Mouse (Mus musculus) heart, embryonic 15.5 days (tissue): ENCODE data around the gene Tgm1. TPM values are rescaled to one million over a fixed set of nuclear protein-coding genes. Genes with fewer than 3 reads are reported as not detected.

Experiments used
- ATAC-seq: fragments of 200-750 bp; cut with Nextera tagmentation; replicated peaks from 2 replicates; pipeline ENCODE4 v1.8.0; 2017; ENCODE audit warnings: low read depth, moderate TSS enrichment; ENCODE audit not compliant: insufficient number of reproducible peaks, insufficient read depth, low FRiP score
- H3K27ac ChIP-seq: fragments of 300-500 bp; sonication (generic); 2 replicates; pipeline ENCODE4 v1.5.1; 2015; ENCODE audit warnings: mild to moderate bottlenecking, inconsistent platforms
- H3K27me3 ChIP-seq: fragments of 300-500 bp; sonication (generic); 2 replicates; pipeline ENCODE4 v1.6.1; 2015; ENCODE audit warnings: inconsistent platforms
- H3K36me3 ChIP-seq: fragments of 300-500 bp; sonication (generic); 2 replicates; pipeline ENCODE4 v1.6.1; 2015; ENCODE audit warnings: mild to moderate bottlenecking, inconsistent platforms
- H3K4me1 ChIP-seq: fragments of 300-500 bp; sonication (generic); replicated peaks from 2 replicates; pipeline ENCODE4 v1.6.1; 2015; ENCODE audit warnings: inconsistent platforms
- H3K4me2 ChIP-seq: fragments of 300-500 bp; sonication (generic); 2 replicates; pipeline ENCODE4 v1.6.1; 2015; ENCODE audit warnings: inconsistent platforms, mild to moderate bottlenecking, moderate library complexity
- H3K4me3 ChIP-seq: fragments of 300-500 bp; sonication (generic); 2 replicates; pipeline ENCODE4 v1.5.1; 2015; ENCODE audit warnings: mild to moderate bottlenecking, inconsistent platforms
- H3K9ac ChIP-seq: fragments of 300-500 bp; sonication (generic); 2 replicates; pipeline ENCODE4 v1.6.1; 2015; ENCODE audit warnings: mild to moderate bottlenecking, inconsistent platforms
- H3K9me3 ChIP-seq: fragments of 300-500 bp; sonication (generic); replicated peaks from 2 replicates; pipeline ENCODE4 v1.6.1; 2016; ENCODE audit warnings: inconsistent platforms
- WGBS: fragments of 180-500 bp; shearing (Covaris S2); methylation state at CpG from one replicate; pipeline ENCODE4 v1.1.7; 2015; ENCODE audit warnings: mixed read lengths; 5-methylcytosine and 5-hydroxymethylcytosine counted together
- polyA plus RNA-seq: library from polyadenylated mRNA; unstranded; fragments of >200 nt; fragmentation: Nextera tagmentation; extraction: Ambion mirVana; gene quantifications from 2 replicates; pipeline ENCODE4 v1.2.1, GENCODE M21; 2015

The Tgm1 gene
- polyA plus RNA-seq, 1 experiment from 2014 or later, result 0.20 TPM

DNA sequence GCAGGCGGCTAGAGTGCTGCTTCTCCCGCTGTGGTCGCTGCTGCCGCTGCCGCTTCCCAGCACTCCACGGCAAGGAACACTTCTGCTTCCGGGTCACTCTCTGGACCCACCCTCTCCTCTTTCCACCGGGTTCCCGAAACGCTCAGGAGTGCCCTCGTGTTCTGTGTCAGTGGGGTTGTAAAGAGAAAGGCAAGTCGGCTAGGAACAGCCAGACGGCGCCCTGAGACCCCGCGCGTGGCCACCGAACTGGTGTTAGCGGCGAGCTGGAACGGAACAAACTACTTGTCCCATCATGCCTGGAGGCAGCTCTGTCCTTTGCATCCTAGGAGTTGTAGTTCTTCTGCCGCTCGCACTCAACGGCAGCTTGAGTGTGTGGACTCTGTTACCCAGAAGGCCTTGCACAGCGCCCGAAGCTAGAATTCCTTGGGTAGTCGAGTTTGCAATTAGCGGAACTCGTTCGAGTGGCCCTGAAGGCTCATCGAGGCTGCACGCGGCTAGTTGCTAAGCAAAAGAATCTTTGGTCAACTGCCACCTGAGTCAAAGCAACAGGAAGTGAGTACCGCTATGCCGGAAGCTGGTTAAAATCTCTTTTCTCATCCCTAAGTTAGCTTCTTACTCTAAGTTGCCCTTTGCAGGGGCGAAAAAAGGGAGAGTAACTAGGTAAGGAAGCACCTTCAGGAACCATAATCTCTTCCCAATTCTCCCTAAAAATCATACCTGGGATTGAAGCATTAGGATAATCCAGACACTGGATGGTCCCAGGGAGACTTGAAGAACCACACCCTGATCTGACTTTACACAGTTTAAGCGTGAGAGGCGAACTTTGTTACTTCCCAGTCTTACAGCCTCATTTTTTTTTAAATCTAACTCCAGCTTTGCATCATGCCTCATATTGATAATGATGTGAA is 41.6 kb downstream of the Tgm1 start, which contains the start of the genes Gmpr2 and Nedd8:
Gene Gmpr2 (plus strand): TSS at position 109 of the 908 bp plus-strand sequence.
Gene Nedd8 (minus strand): TSS at position 292 of the 908 bp plus-strand sequence.
- Histone ChIP-seq H3K27me3 (no peaks in the 10 kb centered on the region), H3K4me3 (peak within 1 kb of the TSS; percentile 74), H3K36me3 (peaks cover 22% of the 10 kb centered on the region), H3K9me3 (no peaks in the 10 kb centered on the region), H3K4me2 (peak within 1 kb of the TSS; percentile 77), H3K27ac (peak within 1 kb of the TSS; percentile 83), H3K4me1 (peaks cover 18% of the 10 kb centered on the region), H3K9ac (peak within 1 kb of the TSS; percentile 71)
- WGBS, result under 1% methylated on average over 38 of the region's 38 CpGs
- ATAC-seq, result peak; percentile 96

DNA sequence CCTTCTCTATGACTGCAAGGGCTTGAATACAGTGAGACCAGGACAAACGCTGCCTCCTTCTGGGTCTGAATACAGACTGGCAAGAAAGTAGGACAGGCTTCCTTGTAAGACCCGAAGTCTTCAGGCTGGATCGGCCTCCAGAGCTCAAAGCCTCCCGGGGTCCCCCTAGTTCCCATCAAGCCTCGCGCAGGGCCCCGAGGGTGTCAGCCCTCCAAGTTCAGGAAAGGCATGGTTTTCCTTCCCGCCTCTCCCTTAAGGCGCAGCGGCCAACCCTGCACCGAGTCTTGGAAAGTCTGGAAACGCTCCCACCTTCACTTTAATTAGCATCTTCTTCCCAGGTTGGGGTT is 42.3 kb downstream of the Tgm1 start:
- Histone ChIP-seq H3K4me3 (peak overlapping the region; percentile 74), H3K4me1 (peaks cover 18% of the 10 kb centered on the region), H3K27me3 (no peaks in the 10 kb centered on the region), H3K9me3 (no peaks in the 10 kb centered on the region), H3K36me3 (peaks cover 20% of the 10 kb centered on the region), H3K4me2 (peak overlapping the region; percentile 77), H3K27ac (peak overlapping the region; percentile 83), H3K9ac (peak overlapping the region; percentile 71)
- ATAC-seq, result peak; percentile 41
- under 1% methylated on average over 12 of the region's 12 CpGs for WGBS

DNA sequence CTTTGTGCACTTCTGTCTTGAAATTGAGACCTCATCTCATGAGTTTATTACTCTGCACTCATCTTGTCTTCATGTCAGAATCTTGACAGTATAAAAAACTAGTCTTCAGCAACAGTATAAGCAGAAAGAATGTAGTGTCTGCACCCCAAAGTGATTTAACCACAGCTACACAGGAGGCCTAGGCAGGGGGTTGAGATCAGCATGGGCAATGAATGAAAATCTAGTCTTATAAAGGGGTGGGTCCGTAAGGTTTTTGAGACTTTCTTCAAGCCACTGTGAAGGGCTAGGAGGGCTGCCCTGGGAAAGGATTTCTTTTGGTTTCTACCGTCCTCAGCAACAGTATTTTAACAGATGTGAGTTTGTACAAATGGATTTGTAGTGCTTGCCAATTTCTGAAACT is 53.1 kb downstream of the Tgm1 start:
- Histone ChIP-seq H3K4me1 (peaks cover 28% of the 10 kb centered on the region), H3K27ac (peak overlapping the region; percentile 77), H3K4me3 (peak overlapping the region; percentile 73), H3K9me3 (no peaks in the 10 kb centered on the region), H3K36me3 (peaks cover 32% of the 10 kb centered on the region), H3K4me2 (peak overlapping the region; percentile 58; the same call in 1 of the 2 replicates), H3K9ac (no peak overlapping the region), H3K27me3 (no peaks in the 10 kb centered on the region)
- WGBS, result 49% methylated on average over 2 of the region's 2 CpGs
- ATAC-seq, result no peak

DNA sequence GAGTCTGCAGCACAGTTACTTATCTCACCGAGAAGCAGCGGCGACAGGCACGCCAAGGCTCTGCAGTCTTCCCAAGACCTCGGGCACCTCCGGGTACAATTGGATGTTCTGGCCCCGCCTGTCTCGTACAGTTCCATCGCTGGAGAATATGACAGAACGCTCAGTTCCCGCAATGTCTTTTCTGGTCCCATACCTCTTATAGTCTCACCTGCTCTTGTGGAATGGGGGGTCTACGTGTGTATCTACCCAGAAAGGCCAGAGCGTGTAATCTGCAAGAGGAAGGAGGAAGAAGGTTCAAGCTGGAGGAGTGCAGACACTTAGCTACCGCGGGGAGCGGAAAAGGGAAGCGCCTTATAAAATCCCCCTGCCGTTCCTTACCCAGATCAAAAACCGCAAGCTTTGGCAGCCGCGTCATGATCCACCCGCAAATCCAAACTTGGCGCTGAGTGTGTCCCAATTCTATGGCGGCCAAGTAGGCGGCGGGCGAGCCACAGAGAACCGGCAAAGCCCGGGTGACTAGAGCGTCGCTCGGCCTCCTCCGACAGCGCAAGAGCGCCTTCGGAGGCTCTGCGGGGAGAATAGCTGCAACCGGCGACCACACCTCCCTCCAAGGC is 53.7 kb downstream of the Tgm1 start, which contains the start of gene Mdp1:
Gene Mdp1 (minus strand): TSS at position 549 of the 614 bp plus-strand sequence.
- Histone ChIP-seq H3K4me1 (peaks cover 28% of the 10 kb centered on the region), H3K9me3 (no peaks in the 10 kb centered on the region), H3K4me2 (peak within 1 kb of the TSS; percentile 58), H3K9ac (peak within 1 kb of the TSS; percentile 65), H3K27ac (peak within 1 kb of the TSS; percentile 77), H3K4me3 (peak within 1 kb of the TSS; percentile 73), H3K27me3 (no peaks in the 10 kb centered on the region), H3K36me3 (peaks cover 31% of the 10 kb centered on the region)
- under 1% methylated on average over 39 of the region's 39 CpGs for WGBS
- peak; percentile 89 for ATAC-seq

DNA sequence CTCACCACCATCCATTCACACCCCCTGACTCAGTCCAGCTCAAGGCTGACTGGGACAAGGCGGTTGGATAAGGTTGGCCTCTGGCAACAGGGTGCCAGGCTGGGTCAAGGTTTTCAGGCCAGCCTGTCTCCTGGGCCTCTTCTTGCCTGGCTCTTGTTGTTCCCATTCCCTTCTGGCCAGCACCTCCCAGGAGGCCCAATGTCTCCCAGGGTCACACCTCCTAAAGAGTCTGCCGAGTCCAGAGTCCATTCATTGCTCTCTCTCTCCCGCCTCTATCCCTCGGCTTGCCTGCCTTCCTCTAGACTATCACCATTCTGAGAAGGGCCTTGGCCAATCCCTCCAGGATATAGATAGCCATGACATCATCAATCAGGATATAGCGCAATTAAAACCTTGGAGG is 55.7 kb downstream of the Tgm1 start:
- WGBS, result 83% methylated on average over 5 of the region's 5 CpGs
- peaks cover 22% of the 10 kb centered on the region for H3K36me3 ChIP-seq
- H3K27ac ChIP-seq, result peak overlapping the region; percentile 83
- no peak overlapping the region for H3K4me2 ChIP-seq
- H3K9me3 ChIP-seq, result no peaks in the 10 kb centered on the region
- peaks cover 28% of the 10 kb centered on the region for H3K4me1 ChIP-seq
- no peak for ATAC-seq
- no peaks in the 10 kb centered on the region for H3K27me3 ChIP-seq
- no peak overlapping the region for H3K4me3 ChIP-seq
- no peak overlapping the region for H3K9ac ChIP-seq

DNA sequence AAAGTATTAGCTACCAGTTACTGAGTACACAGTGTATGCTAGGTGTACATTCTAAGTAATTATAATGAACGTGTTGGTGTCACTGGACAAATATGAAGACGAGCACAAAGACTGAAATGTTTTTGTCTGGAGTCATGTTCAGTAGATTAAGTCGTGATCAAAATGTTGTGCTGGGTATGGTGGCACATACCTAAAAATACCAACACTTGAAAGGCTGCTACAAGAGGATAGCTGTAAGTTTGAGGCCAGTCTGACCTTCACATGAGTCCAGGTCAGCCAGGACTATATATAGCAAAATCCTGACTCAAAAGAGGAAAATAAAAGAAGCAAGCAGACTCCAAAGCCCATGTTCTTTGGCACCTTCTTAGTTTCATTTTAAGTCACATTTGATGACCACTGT is 56.8 kb downstream of the Tgm1 start:
- 0 out of 2 replicates have a peak, but pooled peaks have one; percentile 64 for ATAC-seq
- H3K4me2 ChIP-seq, result peak overlapping the region; percentile 19
- peaks cover 17% of the 10 kb centered on the region for H3K36me3 ChIP-seq
- 53% methylated on average over 3 of the region's 3 CpGs for WGBS
- H3K27me3 ChIP-seq, result no peaks in the 10 kb centered on the region
- H3K27ac ChIP-seq, result peak overlapping the region; percentile 83
- no peak overlapping the region for H3K4me3 ChIP-seq
- H3K9ac ChIP-seq, result no peak overlapping the region
- H3K4me1 ChIP-seq, result peaks cover 28% of the 10 kb centered on the region
- H3K9me3 ChIP-seq, result no peaks in the 10 kb centered on the region

DNA sequence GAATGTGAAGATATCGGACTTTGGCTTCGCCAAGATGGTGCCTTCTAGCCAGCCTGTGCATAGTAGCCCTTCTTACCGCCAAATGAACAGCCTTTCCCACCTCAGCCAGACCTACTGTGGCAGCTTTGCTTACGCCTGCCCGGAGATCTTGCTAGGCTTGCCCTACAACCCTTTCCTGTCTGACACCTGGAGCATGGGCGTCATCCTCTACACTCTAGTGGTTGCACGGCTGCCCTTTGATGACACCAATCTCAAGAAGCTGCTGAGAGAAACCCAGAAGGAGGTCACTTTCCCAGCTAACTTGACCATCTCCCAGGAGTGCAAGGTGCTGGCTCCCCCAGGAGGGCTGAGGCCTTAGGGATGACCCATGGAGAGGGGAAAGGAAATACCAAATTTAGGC is 62.2 kb downstream of the Tgm1 start:
- Histone ChIP-seq H3K4me2 (no peak overlapping the region), H3K4me1 (no peaks in the 10 kb centered on the region), H3K9ac (no peak overlapping the region), H3K36me3 (no peaks in the 10 kb centered on the region), H3K4me3 (no peak overlapping the region), H3K27ac (no peak overlapping the region), H3K9me3 (no peaks in the 10 kb centered on the region), H3K27me3 (no peaks in the 10 kb centered on the region)
- ATAC-seq, result no peak
- 73% methylated on average over 7 of the region's 7 CpGs for WGBS

Other genes starting within 250 kb of the Tgm1 start
- 60.7 and 69.5 TPM in 2 replicates for gene Dhrs4, start 235.2 kb downstream of the Tgm1 start, polyA plus RNA-seq
- 1.1 and 1.8 TPM in 2 replicates for gene Carmil3, start 223.3 kb downstream of the Tgm1 start, polyA plus RNA-seq
- 0.30 and 0.34 TPM in 2 replicates for gene Cpne6, start 203.5 kb downstream of the Tgm1 start, polyA plus RNA-seq
- gene Nrl, start 188.9 kb downstream of the Tgm1 start, polyA plus RNA-seq, result not detected in 2 replicates
- gene Pck2, start 173.7 kb downstream of the Tgm1 start, polyA plus RNA-seq, result 34.2 and 42.5 TPM in 2 replicates
- gene Dcaf11, start 153.9 kb downstream of the Tgm1 start, polyA plus RNA-seq, result 66.2 and 70.2 TPM in 2 replicates
- gene A730061H03Rik, start 153.5 kb downstream of the Tgm1 start, polyA plus RNA-seq, result 0.82 TPM in 1 of 2 replicates, not detected in the other
- gene Fitm1, start 138.3 kb downstream of the Tgm1 start, polyA plus RNA-seq, result 80.5 and 81.7 TPM in 2 replicates
- 206 and 216 TPM in 2 replicates for gene Psme1, start 135.8 kb downstream of the Tgm1 start, polyA plus RNA-seq
- gene Emc9, start 128.6 kb downstream of the Tgm1 start, polyA plus RNA-seq, result 21.2 and 21.6 TPM in 2 replicates
- gene Psme2, start 122.8 kb downstream of the Tgm1 start, polyA plus RNA-seq, result 203 and 215 TPM in 2 replicates
- 15.8 and 17.4 TPM in 2 replicates for gene Rnf31, start 122.2 kb downstream of the Tgm1 start, polyA plus RNA-seq
- 9.1 and 13.7 TPM in 2 replicates for gene Irf9, start 110.4 kb downstream of the Tgm1 start, polyA plus RNA-seq
- gene Rec8, start 95.9 kb downstream of the Tgm1 start, polyA plus RNA-seq, result 6.9 and 7.1 TPM in 2 replicates
- gene Ipo4, start 78.0 kb downstream of the Tgm1 start, polyA plus RNA-seq, result 45.0 and 66.7 TPM in 2 replicates
- gene Gm49378, start 76.0 kb downstream of the Tgm1 start, polyA plus RNA-seq, result 0.74 and 2.1 TPM in 2 replicates
- gene Tm9sf1, start 70.1 kb downstream of the Tgm1 start, polyA plus RNA-seq, result 76.8 and 91.2 TPM in 2 replicates
- 0.31 and 0.36 TPM in 2 replicates for gene Tssk4, start 63.7 kb downstream of the Tgm1 start, polyA plus RNA-seq
- 84.5 and 90.0 TPM in 2 replicates for gene Mdp1, start 53.4 kb downstream of the Tgm1 start, polyA plus RNA-seq
- 36.0 and 42.3 TPM in 2 replicates for gene Gmpr2, start 42.0 kb downstream of the Tgm1 start, polyA plus RNA-seq
- 448 and 462 TPM in 2 replicates for gene Nedd8, start 41.8 kb downstream of the Tgm1 start, polyA plus RNA-seq
- gene Tinf2, start 32.1 kb downstream of the Tgm1 start, polyA plus RNA-seq, result 26.1 and 29.2 TPM in 2 replicates
- 20.7 and 23.8 TPM in 2 replicates for gene Rabggta, start 8.3 kb upstream of the Tgm1 start, polyA plus RNA-seq
- 64.0 and 65.7 TPM in 2 replicates for gene Dhrs1, start 31.8 kb upstream of the Tgm1 start, polyA plus RNA-seq
- 17.9 and 24.4 TPM in 2 replicates for gene Nop9, start 31.8 kb upstream of the Tgm1 start, polyA plus RNA-seq
- gene Cideb, start 44.5 kb upstream of the Tgm1 start, polyA plus RNA-seq, result 1.2 and 1.6 TPM in 2 replicates
- 0.15 and 0.25 TPM in 2 replicates for gene Ltb4r2, start 47.5 kb upstream of the Tgm1 start, polyA plus RNA-seq
- gene Ltb4r1, start 52.0 kb upstream of the Tgm1 start, polyA plus RNA-seq, result 0.65 and 0.66 TPM in 2 replicates
- gene Adcy4, start 70.2 kb upstream of the Tgm1 start, polyA plus RNA-seq, result 14.9 and 18.0 TPM in 2 replicates
- gene Ripk3, start 74.9 kb upstream of the Tgm1 start, polyA plus RNA-seq, result 12.6 and 20.7 TPM in 2 replicates
- gene Nfatc4, start 109.2 kb upstream of the Tgm1 start, polyA plus RNA-seq, result 10.8 and 15.8 TPM in 2 replicates
- 12.7 and 15.0 TPM in 2 replicates for gene Nynrin, start 140.1 kb upstream of the Tgm1 start, polyA plus RNA-seq
- gene Cbln3, start 170.5 kb upstream of the Tgm1 start, polyA plus RNA-seq, result 0.36 and 0.50 TPM in 2 replicates
- 9.2 and 12.6 TPM in 2 replicates for gene Khnyn, start 171.0 kb upstream of the Tgm1 start, polyA plus RNA-seq
- gene Sdr39u1, start 186.4 kb upstream of the Tgm1 start, polyA plus RNA-seq, result 45.3 and 60.8 TPM in 2 replicates
- 8.9 and 9.6 TPM in 2 replicates for gene Cma1, start 230.7 kb upstream of the Tgm1 start, polyA plus RNA-seq
- gene Cma2, start 237.1 kb upstream of the Tgm1 start, polyA plus RNA-seq, result not detected in 2 replicates